Mouse (Mus musculus) heart, embryonic 12.5 days (tissue): ENCODE results near the gene Zcchc14. TPM values are rescaled to one million over a fixed set of nuclear protein-coding genes. Genes with fewer than 3 reads are reported as not detected.
"Not testable (repeated sequence)": the region's sequence is repeated elsewhere in the genome, so short reads cannot be mapped to it uniquely, and the experiment has no call there.

Source experiments
- ATAC-seq: fragments of 200-750 bp; cut with Nextera tagmentation; 2 replicates; pipeline ENCODE4 v1.8.0; 2017; ENCODE audit warnings: moderate TSS enrichment, moderate library complexity; ENCODE audit not compliant: insufficient number of reproducible peaks, low FRiP score
- H3K27ac ChIP-seq: fragments of 300-500 bp; sonication (generic); 2 replicates; pipeline ENCODE4 v1.5.1; 2016; ENCODE audit warnings: mild to moderate bottlenecking, moderate library complexity; ENCODE audit not compliant: poor library complexity, severe bottlenecking
- H3K27me3 ChIP-seq: fragments of 300-500 bp; sonication (generic); replicated peaks from 2 replicates; pipeline ENCODE4 v1.6.1; 2016; ENCODE audit warnings: mild to moderate bottlenecking, moderate library complexity
- H3K36me3 ChIP-seq: fragments of 300-500 bp; sonication (generic); 2 replicates; pipeline ENCODE4 v1.6.1; 2016; ENCODE audit warnings: mild to moderate bottlenecking, moderate library complexity
- H3K4me1 ChIP-seq: fragments of 300-500 bp; sonication (generic); replicated peaks from 2 replicates; pipeline ENCODE4 v1.6.1; 2016; ENCODE audit warnings: mild to moderate bottlenecking
- H3K4me2 ChIP-seq: fragments of 300-500 bp; sonication (generic); 2 replicates; pipeline ENCODE4 v1.6.1; 2016; ENCODE audit warnings: mild to moderate bottlenecking, moderate library complexity
- H3K4me3 ChIP-seq: fragments of 300-500 bp; sonication (generic); 2 replicates; pipeline ENCODE4 v1.5.1; 2016; ENCODE audit warnings: mild to moderate bottlenecking
- H3K9ac ChIP-seq: fragments of 300-500 bp; sonication (generic); 2 replicates; pipeline ENCODE4 v1.6.1; 2016; ENCODE audit warnings: mild to moderate bottlenecking, moderate library complexity
- H3K9me3 ChIP-seq: fragments of 300-500 bp; sonication (generic); replicated peaks from 2 replicates; pipeline ENCODE4 v1.6.1; 2016; ENCODE audit warnings: mild to moderate bottlenecking, moderate library complexity
- WGBS: fragments of 180-500 bp; shearing (Covaris S2); methylation state at CpG from one replicate; pipeline ENCODE4 v1.1.7; 2016; 5-methylcytosine and 5-hydroxymethylcytosine counted together
- polyA plus RNA-seq: library from polyadenylated mRNA; unstranded; fragments of >200 nt; fragmentation: Nextera tagmentation; extraction: Ambion mirVana; gene quantifications from 2 replicates; pipeline ENCODE4 v1.2.1, GENCODE M21; 2016

Gene Zcchc14
- polyA plus RNA-seq, 1 experiment from 2014 or later, result 9.2 TPM

DNA sequence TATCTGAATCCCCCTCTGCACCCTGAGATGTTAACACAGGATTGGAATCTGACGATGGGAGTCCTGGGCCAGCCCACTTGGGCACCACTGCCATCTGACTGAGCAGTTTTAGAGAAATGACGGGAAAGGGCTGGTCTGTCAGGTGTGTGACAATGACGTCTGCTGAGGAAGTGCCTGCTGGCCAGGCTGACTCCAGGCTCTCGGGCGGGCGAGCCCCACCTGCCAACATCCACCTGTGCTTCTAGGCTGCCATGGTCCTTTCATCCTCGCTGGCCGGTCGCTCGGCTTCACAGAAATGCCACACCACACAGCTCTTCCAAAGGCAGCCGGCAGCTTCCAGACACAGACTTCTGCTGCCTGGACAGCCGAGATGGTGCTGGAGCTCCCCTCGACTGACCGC lies 52.9 kb downstream of the Zcchc14 start:
- H3K9ac ChIP-seq, result no peak overlapping the region
- peaks cover 83% of the 10 kb centered on the region for H3K36me3 ChIP-seq
- 82% methylated on average over 14 of the region's 14 CpGs for WGBS
- no peak for ATAC-seq
- H3K9me3 ChIP-seq, result no peaks in the 10 kb centered on the region
- no peaks in the 10 kb centered on the region for H3K4me1 ChIP-seq
- no peaks in the 10 kb centered on the region for H3K27me3 ChIP-seq
- H3K4me3 ChIP-seq, result no peak overlapping the region
- no peak overlapping the region for H3K27ac ChIP-seq
- H3K4me2 ChIP-seq, result no peak overlapping the region

DNA sequence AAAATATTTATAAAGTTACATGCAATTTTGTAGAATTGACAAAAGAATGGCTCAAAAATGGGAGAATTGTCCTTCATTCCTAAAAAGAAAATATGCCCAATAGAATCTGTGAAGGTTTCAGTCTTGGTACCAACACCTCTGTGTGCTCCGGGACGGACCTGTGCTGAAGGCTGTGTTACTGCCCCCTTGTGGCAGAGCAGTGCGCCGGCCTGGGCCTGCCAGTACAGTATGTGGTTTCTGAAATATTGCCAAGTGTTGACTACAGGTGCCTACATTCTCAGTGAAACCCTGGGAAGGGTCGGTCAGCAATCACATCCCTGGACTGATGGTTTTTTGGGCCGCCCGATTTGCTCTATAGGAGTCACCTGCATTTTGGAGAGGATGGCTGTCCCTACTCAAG lies 53.8 kb downstream of the Zcchc14 start:
- Histone ChIP-seq H3K9ac (no peak overlapping the region), H3K4me3 (no peak overlapping the region), H3K27ac (no peak overlapping the region), H3K9me3 (no peaks in the 10 kb centered on the region), H3K36me3 (peaks cover 83% of the 10 kb centered on the region), H3K27me3 (no peaks in the 10 kb centered on the region), H3K4me2 (no peak overlapping the region), H3K4me1 (no peaks in the 10 kb centered on the region)
- 24% methylated on average over 7 of the region's 7 CpGs for WGBS
- ATAC-seq, result peak; percentile 29; the same call in 1 of the 2 replicates

DNA sequence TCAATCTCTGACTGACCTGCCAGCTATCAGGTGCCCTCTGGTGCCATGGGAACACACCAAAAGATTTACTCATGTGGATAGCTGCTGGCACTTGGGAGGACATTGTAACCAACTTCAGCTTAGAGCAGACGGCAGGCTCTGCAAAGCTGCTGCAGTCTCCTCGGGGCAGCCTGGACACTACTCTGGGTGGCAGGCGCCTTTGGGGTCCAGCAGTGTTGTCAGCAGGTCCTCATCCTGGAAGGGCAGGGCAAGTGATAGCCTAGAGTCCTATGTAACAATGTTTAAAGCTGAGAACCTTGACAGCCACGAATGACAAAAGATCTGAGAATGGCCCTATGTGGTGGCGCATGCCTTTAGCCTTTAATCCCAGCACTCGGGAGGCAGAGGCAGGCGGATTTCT lies 54.5 kb downstream of the Zcchc14 start:
- 81% methylated on average over 7 of the region's 7 CpGs for WGBS
- no peak overlapping the region for H3K9ac ChIP-seq
- H3K4me2 ChIP-seq, result no peak overlapping the region
- H3K27ac ChIP-seq, result no peak overlapping the region
- ATAC-seq, result no peak
- no peaks in the 10 kb centered on the region for H3K27me3 ChIP-seq
- H3K9me3 ChIP-seq, result no peaks in the 10 kb centered on the region
- no peaks in the 10 kb centered on the region for H3K4me1 ChIP-seq
- H3K4me3 ChIP-seq, result no peak overlapping the region
- peaks cover 86% of the 10 kb centered on the region for H3K36me3 ChIP-seq

DNA sequence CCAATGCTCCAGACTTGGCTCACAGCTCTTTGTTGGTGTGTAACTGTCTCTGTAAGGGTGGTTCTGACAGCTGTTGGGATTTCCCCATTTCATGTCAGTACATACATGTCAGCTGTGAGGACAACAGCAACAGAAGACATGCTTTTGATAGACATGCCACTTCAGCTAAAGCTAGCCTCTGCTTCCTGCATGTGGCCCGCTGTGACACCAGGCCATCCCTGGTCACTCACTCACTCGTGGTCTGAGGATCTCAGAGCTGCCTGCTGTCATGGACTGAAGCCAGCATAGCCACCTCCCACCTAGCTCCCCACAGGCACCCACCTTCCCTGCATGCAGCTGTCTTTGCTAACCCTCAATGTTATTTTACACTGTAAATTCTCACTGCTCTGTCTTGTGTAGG lies 55.2 kb downstream of the Zcchc14 start:
- H3K9ac ChIP-seq, H3K27ac ChIP-seq, H3K9me3 ChIP-seq, H3K27me3 ChIP-seq, ATAC-seq, H3K4me2 ChIP-seq, H3K4me1 ChIP-seq, H3K4me3 ChIP-seq: not testable (repeated sequence)
- peaks cover 80% of the 10 kb centered on the region for H3K36me3 ChIP-seq
- WGBS, result 80% methylated on average over 2 of the region's 2 CpGs

DNA sequence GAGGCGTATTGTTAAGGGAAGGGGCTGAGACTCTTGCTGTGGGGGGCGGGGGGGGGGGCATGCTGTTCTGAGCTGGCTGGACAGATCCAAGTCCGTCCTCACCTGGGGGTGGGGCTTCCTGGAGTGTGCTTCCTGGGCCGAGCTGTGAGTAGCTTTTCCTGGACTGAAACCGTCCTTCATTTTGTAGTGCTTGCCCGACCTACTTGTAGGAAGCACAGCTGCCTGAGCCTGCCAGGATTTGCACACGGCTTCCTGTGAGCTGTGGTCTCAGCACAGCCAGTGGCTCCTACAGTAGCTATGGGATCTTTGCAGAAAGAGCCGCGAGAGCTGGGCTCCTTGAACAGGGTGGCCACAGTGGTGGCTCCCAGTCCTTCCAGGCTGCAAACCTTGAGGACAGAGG lies 58.7 kb downstream of the Zcchc14 start:
- WGBS, result 65% methylated on average over 9 of the region's 9 CpGs
- H3K9me3 ChIP-seq, result no peaks in the 10 kb centered on the region
- H3K36me3 ChIP-seq, result peaks cover 47% of the 10 kb centered on the region
- no peaks in the 10 kb centered on the region for H3K27me3 ChIP-seq
- H3K4me3 ChIP-seq, result no peak overlapping the region
- no peak overlapping the region for H3K27ac ChIP-seq
- ATAC-seq, result no peak
- no peak overlapping the region for H3K4me2 ChIP-seq
- peaks cover 21% of the 10 kb centered on the region for H3K4me1 ChIP-seq
- no peak overlapping the region for H3K9ac ChIP-seq

DNA sequence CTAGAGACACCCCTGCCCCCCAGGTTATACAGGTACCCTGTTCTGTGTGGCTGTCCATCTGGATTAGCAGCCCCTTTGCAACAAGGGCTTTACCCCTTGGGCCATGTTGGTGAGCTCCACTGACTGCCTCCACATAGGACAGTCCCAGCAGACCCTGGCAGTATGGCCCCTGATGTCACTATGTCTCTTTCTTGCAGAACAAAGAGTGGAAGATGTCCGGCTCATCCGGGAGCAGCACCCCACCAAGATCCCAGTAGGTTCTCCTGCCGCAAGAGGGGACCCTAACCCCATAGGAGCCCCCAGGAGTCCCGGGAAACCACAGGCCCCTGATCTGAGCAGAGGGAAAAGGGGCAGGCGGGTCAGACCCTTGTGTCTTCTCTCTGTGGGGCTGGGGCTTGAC lies 59.4 kb downstream of the Zcchc14 start:
- Histone ChIP-seq H3K9me3 (no peaks in the 10 kb centered on the region), H3K36me3 (peaks cover 46% of the 10 kb centered on the region), H3K27ac (no peak overlapping the region), H3K4me3 (no peak overlapping the region), H3K27me3 (no peaks in the 10 kb centered on the region), H3K9ac (no peak overlapping the region), H3K4me2 (no peak overlapping the region), H3K4me1 (peaks cover 21% of the 10 kb centered on the region)
- 88% methylated on average over 5 of the region's 5 CpGs for WGBS
- no peak for ATAC-seq

DNA sequence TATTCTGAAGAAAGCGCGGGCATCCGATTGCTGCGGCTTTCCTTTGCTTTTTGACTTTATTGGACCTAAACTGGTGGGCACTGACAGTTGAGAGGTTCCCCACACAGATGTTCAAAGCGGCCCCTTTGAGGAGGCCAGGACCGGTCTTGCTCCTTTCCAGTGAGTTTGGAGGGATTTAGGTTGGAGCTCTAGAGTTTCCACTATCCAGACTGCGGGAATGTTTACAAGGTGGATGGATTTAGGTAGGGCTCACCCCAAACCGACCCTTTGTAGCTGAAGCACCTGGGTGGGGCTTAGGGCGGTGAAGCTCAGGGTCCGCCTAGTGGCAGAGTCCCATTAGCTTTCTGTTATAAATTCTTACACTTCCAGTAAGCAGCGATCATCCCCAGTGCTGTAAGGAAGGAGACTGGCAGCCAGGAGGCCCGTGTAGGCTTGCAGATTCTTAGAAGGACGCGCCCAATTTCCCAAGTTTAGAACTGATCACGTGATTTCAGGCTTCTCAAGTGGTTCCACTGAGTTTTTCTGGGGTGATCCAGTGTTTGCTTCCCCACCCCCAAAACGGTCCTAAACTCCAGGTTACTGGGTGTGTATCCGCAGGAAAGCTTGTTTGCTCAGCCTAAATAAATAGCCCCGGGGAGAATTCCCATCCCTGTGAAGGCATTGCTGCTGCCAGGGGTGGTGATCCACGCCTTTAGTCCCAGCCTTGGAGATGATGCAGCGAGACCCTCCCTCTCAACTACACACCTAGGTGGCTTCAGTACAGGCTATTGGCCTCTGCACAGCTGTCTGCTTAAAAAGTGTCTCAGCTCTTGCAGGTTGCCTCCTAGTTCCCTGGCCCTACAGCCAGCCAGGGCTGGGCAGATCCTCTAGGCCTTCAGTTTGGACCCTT lies 61.3 kb downstream of the Zcchc14 start:
- ATAC-seq, result 0 out of 2 replicates have a peak, but pooled peaks have one; percentile 20
- Histone ChIP-seq H3K4me2 (peak overlapping the region; percentile 97), H3K9ac (peak overlapping the region; percentile 91), H3K27ac (0 out of 2 replicates have a peak overlapping the region, but pooled peaks have one; percentile 59), H3K27me3 (no peaks in the 10 kb centered on the region), H3K9me3 (no peaks in the 10 kb centered on the region), H3K36me3 (peaks cover 31% of the 10 kb centered on the region), H3K4me1 (peaks cover 21% of the 10 kb centered on the region), H3K4me3 (peak overlapping the region; percentile 87)
- WGBS, result 15% methylated on average over 20 of the region's 20 CpGs

DNA sequence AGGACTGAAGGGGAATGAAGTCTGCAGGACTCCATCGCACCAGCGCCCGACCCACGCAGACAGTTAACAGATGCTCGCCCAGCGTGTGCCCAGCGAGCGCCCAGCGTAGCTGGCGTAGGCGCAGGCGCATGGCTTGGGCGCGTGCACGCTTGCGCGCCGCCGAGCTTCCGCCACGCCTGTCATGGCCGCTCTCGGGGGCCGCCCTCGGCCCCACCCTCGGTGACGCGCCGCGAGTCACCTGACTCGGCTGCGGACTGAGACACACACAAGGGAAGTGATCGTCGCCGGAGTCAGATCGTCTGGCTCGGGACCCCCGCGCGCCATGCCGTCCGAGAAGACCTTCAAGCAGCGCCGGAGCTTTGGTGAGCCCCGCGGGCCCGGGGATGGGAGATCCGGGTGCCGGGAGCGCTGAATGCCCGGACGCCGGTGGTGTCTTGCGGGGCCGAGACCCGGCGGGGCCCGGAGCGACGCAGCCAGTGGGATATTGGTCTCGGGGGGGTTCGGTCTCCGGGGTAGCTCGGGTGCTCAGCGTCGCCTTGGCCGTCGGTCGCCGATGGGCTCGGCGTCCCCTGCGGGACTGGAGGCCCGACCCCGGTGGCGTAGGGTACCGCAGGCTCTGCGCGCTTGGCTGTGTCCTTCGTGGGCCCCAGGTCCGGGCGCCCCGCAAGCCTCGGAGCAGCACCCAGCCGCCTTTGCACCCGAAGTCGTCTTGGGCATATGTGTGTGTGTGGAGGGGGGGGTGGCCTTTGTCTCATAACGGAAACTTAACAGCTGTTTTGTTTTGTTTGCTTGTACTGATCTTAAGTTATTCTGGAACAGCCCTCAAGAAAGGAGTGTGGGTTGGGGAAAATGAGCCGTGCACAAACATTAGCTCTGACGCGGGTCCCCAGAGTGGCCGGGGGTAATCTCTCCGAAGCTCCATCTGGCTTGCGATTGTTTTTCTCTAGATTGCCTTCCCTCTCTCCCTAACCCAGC lies 62.2 kb downstream of the Zcchc14 start, which contains the start of gene Map1lc3b:
TSS of gene Map1lc3b (plus strand) at position 159 of the 975 bp plus-strand sequence.
- H3K4me3 ChIP-seq, result peak within 1 kb of the TSS; percentile 87
- peak; percentile 90 for ATAC-seq
- no peaks in the 10 kb centered on the region for H3K27me3 ChIP-seq
- H3K4me2 ChIP-seq, result peak within 1 kb of the TSS; percentile 97
- peak within 1 kb of the TSS; percentile 59 for H3K27ac ChIP-seq
- H3K36me3 ChIP-seq, result peaks cover 22% of the 10 kb centered on the region
- under 1% methylated on average over 94 of the region's 94 CpGs for WGBS
- peak within 1 kb of the TSS; percentile 91 for H3K9ac ChIP-seq
- H3K4me1 ChIP-seq, result peaks cover 24% of the 10 kb centered on the region
- H3K9me3 ChIP-seq, result no peaks in the 10 kb centered on the region

DNA sequence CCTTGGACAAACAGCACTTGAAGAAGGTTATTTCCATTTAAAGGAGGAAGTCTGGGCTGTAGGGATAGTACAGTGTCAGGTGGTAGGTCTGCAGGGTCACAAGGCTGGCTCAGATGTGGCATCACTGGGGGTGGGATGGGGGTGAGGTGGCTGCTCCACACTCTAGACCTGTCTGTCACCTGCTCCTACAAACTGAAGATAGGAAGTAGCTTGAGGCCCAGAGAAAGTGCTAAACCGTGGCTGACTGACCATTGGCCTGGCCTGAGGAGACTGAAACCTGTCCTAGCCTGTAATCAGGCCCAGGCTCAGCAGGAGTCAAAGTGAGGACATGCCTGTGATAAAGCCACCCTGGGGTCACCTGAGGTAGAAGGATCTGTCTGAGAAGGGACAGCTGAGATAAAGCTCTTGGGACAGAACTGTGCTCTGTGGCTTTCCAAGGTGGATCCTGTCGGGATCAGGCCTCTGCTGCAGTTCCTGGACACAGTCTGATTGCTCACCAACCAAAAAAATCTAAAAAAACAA lies 63.4 kb downstream of the Zcchc14 start:
- H3K4me3 ChIP-seq, result no peak overlapping the region
- peaks cover 11% of the 10 kb centered on the region for H3K36me3 ChIP-seq
- H3K27me3 ChIP-seq, result no peaks in the 10 kb centered on the region
- peak overlapping the region; percentile 97; the same call in 1 of the 2 replicates for H3K4me2 ChIP-seq
- H3K4me1 ChIP-seq, result peaks cover 24% of the 10 kb centered on the region
- peak overlapping the region; percentile 32 for H3K27ac ChIP-seq
- no peaks in the 10 kb centered on the region for H3K9me3 ChIP-seq
- no peak for ATAC-seq
- H3K9ac ChIP-seq, result peak overlapping the region; percentile 45; the same call in 1 of the 2 replicates
- WGBS, result 15% methylated on average over 2 of the region's 2 CpGs

DNA sequence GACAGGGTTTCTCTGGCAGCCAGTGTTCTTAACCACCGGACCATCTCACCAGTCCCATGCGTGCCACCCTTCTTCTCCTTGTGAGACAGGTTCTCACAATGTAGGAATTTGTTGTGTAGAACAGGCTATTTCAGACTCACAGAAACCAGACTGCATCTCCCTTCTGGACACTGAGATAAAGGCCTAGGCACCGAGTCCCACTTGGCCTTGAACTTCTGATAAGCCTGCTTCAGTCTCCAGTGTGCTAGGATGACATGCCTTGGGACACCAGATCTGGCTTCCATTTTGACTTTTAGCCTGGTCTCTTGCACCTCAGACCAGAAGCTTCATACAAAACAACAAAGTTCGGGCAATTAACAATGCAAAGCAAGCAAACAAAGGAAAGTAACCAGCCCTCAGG lies 64.0 kb downstream of the Zcchc14 start:
- Histone ChIP-seq H3K4me1 (peaks cover 24% of the 10 kb centered on the region), H3K27ac (peak overlapping the region; percentile 32; the same call in 1 of the 2 replicates), H3K9ac (no peak overlapping the region), H3K27me3 (no peaks in the 10 kb centered on the region), H3K9me3 (no peaks in the 10 kb centered on the region), H3K4me2 (no peak overlapping the region), H3K36me3 (peaks cover 6% of the 10 kb centered on the region), H3K4me3 (no peak overlapping the region)
- ATAC-seq, result no peak
- WGBS, result 64% methylated on average over 4 of the region's 4 CpGs
